Mouse (Mus musculus) heart, postnatal 0 days (tissue): ENCODE measurements at regions not wholly inside any gene's neighbourhood (a gene's known extent, or its start where the extent isn't known, plus 50 kb on each side); places are given as distances from the start of the nearest gene placed in this dataset.

Experiments
- ATAC-seq: fragments of 200-750 bp; cut with Nextera tagmentation; 2 replicates; pipeline ENCODE4 v1.8.0; 2017; ENCODE audit warnings: low read depth, moderate number of reproducible peaks, moderate library complexity; ENCODE audit not compliant: insufficient read depth
- DNase-seq: peaks from one replicate; pipeline ENCODE4 v3.0.0-alpha.2; 2016; ENCODE audit warnings: low spot score
- H3K27ac ChIP-seq: fragments of 300-500 bp; sonication (generic); 2 replicates; pipeline ENCODE4 v1.5.1; 2014; ENCODE audit warnings: low read depth, mild to moderate bottlenecking
- H3K27me3 ChIP-seq: fragments of 300-500 bp; sonication (generic); 2 replicates; pipeline ENCODE4 v1.6.1; 2014; ENCODE audit warnings: low read length, mixed read lengths; ENCODE audit not compliant: control insufficient read depth, insufficient read depth
- H3K36me3 ChIP-seq: fragments of 300-500 bp; sonication (generic); replicated peaks from 2 replicates; pipeline ENCODE4 v1.6.1; 2014; ENCODE audit warnings: low read length, mixed read lengths; ENCODE audit not compliant: control insufficient read depth, insufficient read depth
- H3K4me1 ChIP-seq: fragments of 300-500 bp; sonication (generic); 2 replicates; pipeline ENCODE4 v1.6.1; 2014; ENCODE audit warnings: antibody characterized with exemption; ENCODE audit not compliant: control insufficient read depth, insufficient read depth
- H3K4me2 ChIP-seq: fragments of 300-500 bp; sonication (generic); 2 replicates; pipeline ENCODE4 v1.6.1; 2014; ENCODE audit warnings: low read depth, mild to moderate bottlenecking, low read length, moderate library complexity
- H3K4me3 ChIP-seq: fragments of 300-500 bp; sonication (generic); 2 replicates; pipeline ENCODE4 v1.5.1; 2014; ENCODE audit warnings: low read depth, low read length
- H3K9ac ChIP-seq: fragments of 300-500 bp; sonication (generic); replicated peaks from 2 replicates; pipeline ENCODE4 v1.6.1; 2014; ENCODE audit warnings: low read depth, low read length, mixed read lengths
- H3K9me3 ChIP-seq: fragments of 300-500 bp; sonication (generic); replicated peaks from 2 replicates; pipeline ENCODE4 v1.6.1; 2016; ENCODE audit warnings: low read length; ENCODE audit not compliant: control insufficient read depth
- CTCF ChIP-seq: IDR thresholded peaks from 2 replicates; pipeline ENCODE4 v1.5.1; 2016; ENCODE audit warnings: antibody characterized with exemption, control low read depth, low read depth
- EP300 ChIP-seq: IDR thresholded peaks from 2 replicates; pipeline ENCODE4 v1.6.1; 2016; ENCODE audit warnings: antibody characterized with exemption, low read depth
- WGBS: fragments of 180-500 bp; shearing (Covaris S2); extraction: QIAGEN DNeasy Blood & Tissue Kit; methylation state at CpG from one replicate; pipeline ENCODE4 v1.1.7; 2014; 5-methylcytosine and 5-hydroxymethylcytosine counted together

DNA sequence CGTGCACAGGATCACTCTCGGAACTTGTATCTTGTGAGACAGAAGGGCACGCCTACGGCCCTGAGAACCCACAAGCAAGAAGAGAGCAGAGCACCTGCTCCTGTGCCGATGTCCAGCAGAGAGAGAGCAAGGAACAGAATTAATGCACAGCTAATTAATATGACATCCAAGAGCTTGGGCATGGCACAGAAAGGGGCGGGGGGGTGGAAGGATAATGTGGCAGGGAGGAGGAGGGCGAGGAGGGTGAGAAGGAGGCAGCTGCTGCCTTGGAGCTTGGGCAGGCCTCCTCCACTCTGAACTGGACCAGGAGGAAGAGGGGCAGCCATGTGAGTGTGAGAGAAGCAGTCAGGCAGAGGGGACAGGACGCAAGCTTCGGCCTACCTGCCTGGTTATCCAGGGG, 151.4 kb upstream of the Lemd2 start:
- Histone ChIP-seq H3K27ac (no peak overlapping the region), H3K4me2 (no peak overlapping the region), H3K36me3 (no peaks in the 10 kb centered on the region), H3K9ac (no peak overlapping the region), H3K9me3 (no peaks in the 10 kb centered on the region), H3K4me1 (no peaks in the 10 kb centered on the region), H3K27me3 (no peaks in the 10 kb centered on the region), H3K4me3 (no peak overlapping the region)
- ATAC-seq (no peak), DNase-seq (no peak)
- WGBS = 95% methylated on average over 9 of the region's 9 CpGs
- TF ChIP-seq CTCF (no peak), EP300 (no peak)

DNA sequence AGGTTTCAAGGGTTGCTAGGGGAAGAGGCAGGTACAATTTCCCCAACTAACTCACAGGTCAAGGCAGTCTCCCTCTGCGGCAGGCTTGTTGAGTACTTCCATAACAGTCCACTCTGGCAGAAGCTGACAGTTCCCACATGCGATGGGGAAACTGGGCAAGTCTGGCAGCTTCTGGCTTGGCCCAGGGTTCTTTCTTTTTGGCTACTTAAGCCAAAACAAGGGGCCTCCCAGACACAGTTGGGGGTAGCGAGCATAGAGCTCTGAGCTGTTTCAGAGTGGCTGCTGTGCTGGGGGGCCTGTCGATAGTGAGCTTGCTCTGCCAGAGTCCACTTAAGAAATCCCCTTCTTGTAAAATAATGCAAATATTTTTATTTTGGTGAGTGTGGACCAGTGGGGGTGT, 150.8 kb upstream of the Lemd2 start:
- Histone ChIP-seq H3K9ac (no peak overlapping the region), H3K27ac (no peak overlapping the region), H3K4me2 (no peak overlapping the region), H3K9me3 (no peaks in the 10 kb centered on the region), H3K4me1 (no peaks in the 10 kb centered on the region), H3K27me3 (no peaks in the 10 kb centered on the region), H3K36me3 (no peaks in the 10 kb centered on the region), H3K4me3 (no peak overlapping the region)
- 88% methylated on average over 4 of the region's 4 CpGs for WGBS
- ATAC-seq (no peak), DNase-seq (no peak)
- TF ChIP-seq CTCF (no peak), EP300 (no peak)

GRCm38 (mm10) chr17:27349911-27350310, 145.6 kb upstream of the Lemd2 start:
- 77% methylated on average over 9 of the region's 9 CpGs for whole genome bisulfite sequencing
- TF ChIP-seq CTCF (no peak), EP300 (no peak)

GRCm38 (mm10) chr17:27349432-27349831, 145.2 kb upstream of the Lemd2 start:
- H3K4me3 ChIP-seq = no peak overlapping the region
- H3K27ac ChIP-seq = no peak overlapping the region
- WGBS = 81% methylated on average over 4 of the region's 4 CpGs
- H3K9ac ChIP-seq = no peak overlapping the region
- H3K9me3 ChIP-seq = no peaks in the 10 kb centered on the region
- TF ChIP-seq CTCF = no peak
- no peak for TF ChIP-seq EP300
- ATAC-seq (no peak), DNase-seq (no peak)
- no peaks in the 10 kb centered on the region for H3K27me3 ChIP-seq
- H3K4me2 ChIP-seq = no peak overlapping the region
- H3K36me3 ChIP-seq = no peaks in the 10 kb centered on the region
- H3K4me1 ChIP-seq = no peaks in the 10 kb centered on the region

More at GRCm38 (mm10) chr17:27349911-27350310, 145.6 kb upstream of the Lemd2 start:
- H3K27ac ChIP-seq = no peak overlapping the region
- H3K4me2 ChIP-seq = no peak overlapping the region
- ATAC-seq = no peak
- no peak overlapping the region for H3K9ac ChIP-seq
- H3K36me3 ChIP-seq = no peaks in the 10 kb centered on the region
- no peak overlapping the region for H3K4me3 ChIP-seq
- no peaks in the 10 kb centered on the region for H3K9me3 ChIP-seq
- no peak for DNase-seq
- H3K27me3 ChIP-seq = no peaks in the 10 kb centered on the region
- no peaks in the 10 kb centered on the region for H3K4me1 ChIP-seq

- Histone ChIP-seq H3K9me3 (no peaks in the 10 kb centered on the region), H3K36me3 (no peaks in the 10 kb centered on the region), H3K9ac (no peak overlapping the region), H3K4me2 (no peak overlapping the region), H3K4me3 (no peak overlapping the region), H3K27ac (no peak overlapping the region), H3K27me3 (no peaks in the 10 kb centered on the region), H3K4me1 (no peaks in the 10 kb centered on the region)
- 37% methylated on average over 13 of the region's 14 CpGs for WGBS
- 0 out of 2 replicates have a peak, but pooled peaks have one; percentile 24 for ATAC-seq
- TF ChIP-seq EP300 (no peak), CTCF (no peak)
- no peak for DNase-seq
These were observed 138.0 kb upstream of the Lemd2 start for GRCm38 (mm10) chr17:27341952-27342890.
